Mouse (Mus musculus): ENCODE measurements at regions not wholly inside any gene's neighbourhood (a gene's known extent, or its start where the extent isn't known, plus 50 kb on each side); places are given as distances from the start of the nearest gene placed in this dataset.
"Not testable (repeated sequence)": the region's sequence is repeated elsewhere in the genome, so short reads cannot be mapped to it uniquely, and the experiment has no call there.

DNA sequence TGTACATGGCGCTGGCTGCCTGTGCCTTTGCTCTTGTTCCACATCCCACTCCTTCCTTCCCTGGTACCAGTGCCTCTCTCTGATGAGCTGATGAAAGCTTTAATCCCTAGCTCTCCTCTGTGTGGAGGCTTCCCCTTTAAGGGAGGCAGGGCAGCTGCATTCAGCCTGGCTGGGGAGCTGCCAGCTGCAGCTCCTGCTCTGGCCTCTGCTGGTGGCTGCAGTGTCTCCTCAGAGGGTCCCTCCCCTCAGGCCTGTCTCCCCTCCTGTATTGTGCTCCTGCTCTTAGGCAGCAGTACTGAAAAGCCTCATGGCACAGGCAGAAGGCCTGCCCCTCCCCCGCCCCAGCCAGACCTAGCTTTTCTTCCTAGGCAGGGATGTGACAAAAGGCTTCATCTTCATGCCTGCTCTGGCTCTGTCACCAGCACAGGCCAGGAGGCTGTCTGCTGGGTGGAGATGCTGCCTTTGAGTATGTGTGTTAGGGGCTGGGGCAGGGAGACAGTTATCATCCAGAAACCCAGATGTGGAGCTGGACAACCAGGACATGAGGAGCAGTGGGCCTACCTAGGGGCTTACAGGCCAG lies 97.7 kb upstream of the Zcchc13 start:
- DNase-seq (ENCODE audit: low read depth, low spot score), result not testable (repeated sequence)

DNA sequence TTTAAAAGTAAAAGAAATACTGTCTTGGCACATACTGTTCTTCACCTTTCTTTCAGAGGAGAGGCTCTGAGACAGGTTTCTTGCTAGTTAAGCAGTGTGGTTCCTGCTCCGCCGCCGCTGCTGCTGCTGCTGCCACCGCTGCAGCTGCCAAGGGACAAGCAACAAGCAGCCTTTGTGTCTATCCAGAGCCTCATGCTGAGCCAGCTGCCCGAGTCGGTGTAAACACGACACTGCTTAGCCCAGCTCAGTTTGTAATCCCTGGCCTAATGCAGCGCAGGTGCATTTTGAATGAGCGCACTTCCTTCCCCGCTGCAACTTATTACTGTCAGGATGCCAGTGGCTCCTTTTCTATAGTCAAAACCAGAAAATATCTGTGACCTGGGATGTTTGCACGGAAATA lies 97.1 kb upstream of the Zcchc13 start:
- peak; percentile 35 for DNase-seq (ENCODE audit: low read depth, low spot score)

DNA sequence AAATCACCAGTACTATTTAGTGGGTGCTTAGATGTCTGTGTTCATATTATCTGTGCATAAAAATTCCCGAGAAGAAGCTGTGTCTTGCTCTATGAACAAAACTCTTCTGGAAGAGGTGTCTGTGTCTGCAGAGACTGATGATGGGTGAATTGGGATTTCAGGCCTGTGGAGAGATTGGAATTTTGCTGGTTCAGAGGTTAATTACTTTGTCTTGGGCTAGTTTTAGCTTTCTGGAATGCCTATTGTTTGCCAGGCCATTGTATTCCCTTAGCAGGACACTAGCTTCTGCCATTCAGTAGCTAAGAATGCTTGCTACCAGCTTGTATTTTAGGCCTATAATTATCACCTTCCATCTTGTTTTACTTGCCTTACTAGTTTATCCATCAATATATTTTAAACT lies 96.6 kb upstream of the Zcchc13 start:
- DNase-seq (ENCODE audit: low read depth, low spot score), result no peak

DNA sequence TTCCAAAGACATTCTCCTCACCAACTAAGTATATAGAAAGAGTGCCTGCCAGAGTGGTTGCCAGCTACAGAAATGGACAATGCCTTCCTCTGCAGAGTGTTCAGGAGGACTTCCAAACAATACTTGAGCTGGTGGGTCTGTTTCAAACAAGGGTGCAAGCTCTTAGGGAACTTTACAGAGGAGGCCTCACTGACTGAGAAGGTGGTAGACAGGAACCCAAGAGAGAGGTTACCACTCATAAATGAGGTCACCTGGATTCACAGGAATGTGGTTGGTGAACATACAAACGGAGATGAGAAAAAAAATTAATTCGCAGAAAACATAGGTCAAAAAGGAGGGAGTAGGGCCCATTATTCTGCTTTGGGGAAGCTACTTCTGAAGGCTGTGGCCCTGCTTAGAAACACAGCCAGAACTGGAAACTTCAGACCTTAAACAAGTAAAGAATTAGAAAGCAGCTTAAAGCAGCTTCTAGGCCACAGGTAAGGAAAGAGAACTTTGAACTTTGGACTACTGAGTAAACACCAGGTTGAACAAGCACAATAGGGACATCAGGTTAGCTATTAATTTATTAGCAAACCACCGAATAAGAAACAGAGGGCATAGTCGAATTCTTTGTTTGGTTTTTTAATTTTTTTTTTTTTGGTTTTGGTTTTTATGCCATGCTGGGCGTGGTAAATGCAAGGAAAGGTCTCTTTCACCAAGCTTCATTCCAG lies 83.7 kb upstream of the Zcchc13 start:
- no peak for DNase-seq (ENCODE audit: low read depth, low spot score)

- no peak for DNase-seq (ENCODE audit: low read depth, low spot score)
Observed at GRCm38 (mm10) chrX:103551304-103551703, 79.1 kb upstream of the Zcchc13 start.

GRCm38 (mm10) chrX:103553196-103553595 lies 77.2 kb upstream of the Zcchc13 start:
- DNase-seq (ENCODE audit: low read depth, low spot score), result no peak

- no peak for DNase-seq (ENCODE audit: low read depth, low spot score)
Observed at GRCm38 (mm10) chrX:103553605-103554004, 76.8 kb upstream of the Zcchc13 start.

GRCm38 (mm10) chrX:103555041-103555986 lies 75.1 kb upstream of the Zcchc13 start:
- DNase-seq (ENCODE audit: low read depth, low spot score), result not testable (repeated sequence)

GRCm38 (mm10) chrX:103556046-103556445 lies 74.3 kb upstream of the Zcchc13 start:
- no peak for DNase-seq (ENCODE audit: low read depth, low spot score)

GRCm38 (mm10) chrX:103556681-103557490 lies 73.5 kb upstream of the Zcchc13 start:
- no peak for DNase-seq (ENCODE audit: low read depth, low spot score)

DNA sequence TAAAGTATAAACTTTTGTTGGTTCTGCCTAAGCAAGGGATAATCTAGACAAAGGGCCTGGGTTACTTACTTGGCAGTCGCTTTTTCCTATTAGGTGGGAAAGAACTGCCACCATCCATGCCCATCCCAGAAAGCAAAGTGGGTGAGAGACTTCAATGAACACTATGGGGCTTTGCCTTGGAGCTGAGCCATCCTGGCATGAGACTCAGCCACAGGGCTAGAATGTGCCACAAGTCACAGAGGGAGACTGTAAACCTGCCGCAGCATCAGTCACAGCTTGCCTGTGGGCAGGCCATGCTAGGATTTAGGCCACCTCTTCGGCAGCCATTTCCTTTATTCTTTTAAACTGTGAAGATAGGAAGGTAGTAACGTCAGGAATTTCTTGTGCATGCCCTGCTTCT lies 72.9 kb upstream of the Zcchc13 start:
- no peak for DNase-seq (ENCODE audit: low read depth, low spot score)

DNA sequence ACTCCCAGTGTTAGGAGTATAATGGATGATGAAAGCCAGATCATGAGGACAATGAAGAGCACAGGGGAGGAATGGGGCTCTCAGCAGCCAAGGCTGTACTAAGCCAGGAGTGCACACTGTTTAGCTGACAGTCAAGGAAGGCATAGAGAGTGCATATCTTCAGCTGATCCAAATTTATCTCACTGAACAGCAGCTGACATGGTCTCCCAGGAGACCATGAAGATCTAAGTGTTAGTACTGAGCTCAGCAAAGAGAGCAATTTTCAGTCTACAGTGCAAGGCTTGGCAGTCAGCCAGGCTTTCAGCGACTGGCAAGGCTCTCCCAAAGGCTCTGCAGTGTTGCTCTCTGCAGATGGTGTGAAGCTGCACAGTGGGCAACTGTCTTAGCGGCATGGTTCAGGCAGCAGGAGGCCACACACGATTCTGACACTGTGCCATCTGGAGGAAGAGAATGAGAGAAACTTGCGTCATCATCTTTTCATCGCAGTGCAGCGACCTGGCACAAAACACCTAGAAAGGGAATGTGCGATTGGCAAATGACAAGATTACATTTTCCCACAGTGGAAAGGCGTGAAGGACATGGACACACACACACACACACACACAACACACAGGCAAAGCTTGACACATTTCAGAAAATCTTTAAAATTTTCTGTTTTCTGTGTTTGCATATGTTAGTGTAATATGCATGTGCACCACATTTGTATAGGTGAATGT lies 66.7 kb upstream of the Zcchc13 start:
- DNase-seq (ENCODE audit: low read depth, low spot score), result no peak

DNA sequence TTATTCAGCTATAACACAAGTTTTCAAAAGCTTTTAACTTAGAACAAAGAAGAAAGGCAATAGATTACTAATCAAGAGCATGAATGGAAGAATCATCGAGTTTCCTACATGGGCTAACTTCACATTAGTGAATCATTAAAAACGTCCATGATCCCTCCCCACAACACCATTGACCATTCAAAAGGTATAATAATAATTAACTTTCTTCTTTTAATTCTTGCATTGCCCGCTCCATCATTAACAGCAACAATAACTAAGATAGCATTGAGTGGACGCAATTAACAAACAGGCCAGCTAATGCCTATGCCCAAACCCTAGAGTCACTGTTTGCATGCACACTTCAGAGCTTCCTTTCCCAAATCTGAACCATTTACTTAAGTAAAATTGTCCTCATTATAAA lies 57.0 kb upstream of the Zcchc13 start:
- DNase-seq (ENCODE audit: low read depth, low spot score), result no peak

DNA sequence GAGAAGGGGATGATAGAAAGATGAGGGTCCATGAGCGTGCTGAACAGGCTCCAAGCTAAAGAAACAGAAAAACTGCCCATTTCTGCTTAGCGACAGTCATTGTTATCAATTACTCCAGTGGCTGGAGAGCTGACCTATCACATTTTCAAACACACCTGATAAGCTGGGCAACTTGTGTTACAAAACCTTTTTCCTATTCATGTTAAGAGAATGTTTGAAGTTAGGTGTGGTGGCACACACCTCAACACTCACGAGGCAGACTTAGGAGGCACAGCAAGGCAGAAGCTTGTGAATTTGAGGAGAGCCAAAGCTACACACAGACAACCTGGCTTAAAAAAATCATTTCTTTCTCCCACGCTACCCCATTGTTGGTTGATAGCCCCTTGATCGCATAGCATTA lies 50.9 kb upstream of the Zcchc13 start:
- DNase-seq (ENCODE audit: low read depth, low spot score), result no peak
